Mouse (Mus musculus): ENCODE data around the gene Bsdc1.

The Bsdc1 gene

GRCm38 (mm10) chr4:129481090-129481489, 19.7 kb downstream of the Bsdc1 start:
- DNase-seq, result no peak

DNA sequence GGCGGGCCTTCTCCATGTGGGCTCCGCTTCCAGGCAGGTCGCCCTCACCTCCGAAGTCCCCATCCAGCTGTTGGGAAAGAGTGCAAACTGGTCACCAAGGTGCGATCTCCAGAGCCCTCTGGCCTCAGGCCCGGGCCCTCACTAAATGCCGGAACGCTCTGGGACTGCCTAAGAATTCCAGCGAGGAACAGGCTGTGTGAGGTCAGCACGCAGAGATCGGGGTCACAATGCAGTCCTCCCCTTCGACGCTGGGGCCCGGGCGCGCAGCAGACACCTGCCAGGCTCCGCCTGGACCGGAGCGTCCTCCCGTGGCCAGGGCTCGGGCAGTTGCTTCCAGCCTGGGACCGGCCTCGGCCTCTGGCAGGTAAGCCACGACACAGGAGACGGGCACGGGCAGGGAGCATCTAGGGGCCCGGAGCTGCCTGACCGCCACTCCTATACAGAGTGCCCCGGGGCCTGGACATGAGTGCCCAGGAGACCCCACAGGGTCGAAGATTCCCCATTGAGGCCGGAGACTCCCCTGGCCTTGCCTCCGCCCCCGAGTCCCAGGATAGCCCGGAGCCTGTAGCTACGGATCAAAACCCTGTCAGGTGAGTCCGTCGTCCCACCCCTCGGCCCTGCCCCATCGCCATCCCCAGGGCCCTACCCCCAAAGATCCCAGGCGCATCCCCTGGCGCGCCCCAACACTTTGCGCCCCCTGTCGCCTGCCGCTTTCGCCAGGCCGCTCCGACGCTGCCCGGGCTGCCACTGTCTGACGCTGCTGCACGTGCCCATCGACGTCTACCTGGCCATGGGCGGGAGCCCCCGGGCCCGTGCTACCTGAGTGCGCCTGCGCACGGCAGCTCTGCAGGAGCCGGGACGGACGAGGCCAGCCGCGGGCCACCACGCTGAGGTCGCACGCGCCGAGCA, 29.8 kb downstream of the Bsdc1 start, which contains the start of the genes Tssk3 and Fam229a:
Tssk3 (minus strand) TSS at position 51 of the 909 bp plus-strand sequence.
Fam229a (plus strand) TSS at position 219 of the 909 bp plus-strand sequence.
- peak; percentile 50 for DNase-seq

DNA sequence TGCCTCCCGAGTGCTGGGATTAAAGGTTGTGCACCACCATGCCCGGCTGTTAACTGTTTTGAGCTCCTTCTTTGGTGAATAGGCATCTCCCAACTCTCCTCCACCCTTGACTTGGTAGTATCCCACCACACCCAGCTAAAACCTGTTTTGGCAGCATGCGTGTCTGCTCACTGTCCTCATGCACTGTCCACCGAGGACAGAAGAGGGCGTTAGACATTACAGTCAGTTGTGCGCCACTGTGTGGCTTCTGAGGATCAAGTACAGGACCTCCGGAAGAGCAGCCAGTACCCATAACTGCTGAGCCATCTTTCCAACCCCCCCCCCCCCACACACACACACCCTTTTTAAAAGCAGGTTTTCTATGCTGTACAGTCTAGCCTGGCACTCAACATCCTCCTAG, 33.3 kb downstream of the Bsdc1 start:
- no peak for DNase-seq

GRCm38 (mm10) chr4:129495672-129496562, 34.5 kb downstream of the Bsdc1 start:
- DNase-seq, result peak; percentile 18

DNA sequence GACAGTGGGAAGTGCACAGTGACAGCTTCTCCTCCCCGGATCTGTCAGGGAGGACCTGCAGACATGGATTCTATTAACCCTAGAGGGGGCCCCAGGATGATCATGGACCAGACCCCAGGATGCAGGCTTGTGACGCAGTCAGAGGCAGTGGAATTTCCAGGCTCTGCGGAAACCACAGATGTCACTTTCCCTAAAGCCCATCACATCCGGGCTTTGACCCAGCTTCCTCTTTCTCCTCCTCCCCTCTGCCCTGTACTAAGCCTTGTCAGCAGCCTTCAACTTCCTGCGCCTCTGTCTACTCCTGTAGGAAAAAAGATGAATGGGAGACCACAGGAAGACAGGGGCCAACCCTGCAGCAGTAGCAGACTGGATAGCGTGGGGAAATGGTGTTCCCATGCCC, 35.2 kb downstream of the Bsdc1 start:
- DNase-seq, result peak; percentile 35

DNA sequence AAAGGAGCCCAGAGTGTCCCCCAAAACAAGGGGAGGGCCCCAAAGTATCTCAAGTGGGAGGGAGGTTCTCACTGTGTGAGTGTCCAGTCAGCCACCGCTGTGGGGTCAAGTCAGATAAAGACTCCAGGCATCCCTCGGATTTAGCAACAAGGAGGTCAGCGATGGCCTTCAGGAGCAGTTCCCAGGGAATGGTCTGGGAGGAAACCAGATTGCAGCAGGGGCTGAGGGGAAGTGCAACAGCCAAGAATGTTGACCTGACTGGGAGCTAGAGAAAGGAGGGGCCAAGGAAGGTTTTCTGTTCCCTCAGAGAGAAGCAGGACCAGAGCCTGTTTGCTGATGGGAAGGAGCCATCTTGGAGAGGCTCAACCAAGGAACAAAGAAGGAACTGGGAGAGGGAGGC, 37.6 kb downstream of the Bsdc1 start:
- no peak for DNase-seq

GRCm38 (mm10) chr4:129500017-129500416, 38.6 kb downstream of the Bsdc1 start:
- no peak for DNase-seq

GRCm38 (mm10) chr4:129500607-129501566, 39.5 kb downstream of the Bsdc1 start:
- peak; percentile 84 for DNase-seq

- DNase-seq, result no peak
Measured at GRCm38 (mm10) chr4:129502327-129502888, 41.0 kb downstream of the Bsdc1 start.

GRCm38 (mm10) chr4:129502901-129503444, 41.6 kb downstream of the Bsdc1 start:
- no peak for DNase-seq

DNA sequence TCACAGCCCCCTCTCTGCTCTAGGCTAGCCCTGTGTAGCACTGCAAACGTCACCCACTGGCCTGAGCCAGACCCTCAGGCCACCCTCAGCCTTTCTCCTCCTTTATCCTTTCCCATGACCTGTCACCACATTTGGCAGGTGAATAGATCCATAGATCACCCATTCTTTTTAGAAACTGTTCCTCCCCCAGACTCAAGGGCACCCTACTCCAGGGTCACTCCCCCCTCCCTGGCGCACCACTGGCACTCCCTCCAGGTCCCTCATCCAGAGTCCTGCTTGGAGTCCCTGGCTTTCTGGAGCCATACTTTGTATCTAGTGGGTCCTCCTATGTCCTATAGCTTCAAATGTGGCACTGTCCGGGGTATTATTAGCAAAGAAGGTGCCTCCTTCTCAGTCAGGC, 44.1 kb downstream of the Bsdc1 start:
- DNase-seq, result no peak

- no peak for DNase-seq
Measured at GRCm38 (mm10) chr4:129507434-129508236, 46.3 kb downstream of the Bsdc1 start.

DNA sequence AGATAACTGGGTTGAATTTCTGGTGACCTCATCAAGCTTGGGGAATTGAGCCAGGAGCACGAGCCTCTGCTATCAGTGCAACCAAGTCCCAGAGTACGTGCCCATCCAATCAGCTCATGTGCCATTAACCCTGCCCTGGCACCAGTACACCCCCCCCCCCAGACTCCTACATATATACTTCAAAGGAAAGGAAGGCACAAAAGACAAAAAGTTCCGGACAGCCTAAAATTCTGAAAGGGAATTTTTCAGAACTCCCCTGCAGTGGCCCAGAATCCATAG, 46.8 kb downstream of the Bsdc1 start:
- DNase-seq, result no peak

DNA sequence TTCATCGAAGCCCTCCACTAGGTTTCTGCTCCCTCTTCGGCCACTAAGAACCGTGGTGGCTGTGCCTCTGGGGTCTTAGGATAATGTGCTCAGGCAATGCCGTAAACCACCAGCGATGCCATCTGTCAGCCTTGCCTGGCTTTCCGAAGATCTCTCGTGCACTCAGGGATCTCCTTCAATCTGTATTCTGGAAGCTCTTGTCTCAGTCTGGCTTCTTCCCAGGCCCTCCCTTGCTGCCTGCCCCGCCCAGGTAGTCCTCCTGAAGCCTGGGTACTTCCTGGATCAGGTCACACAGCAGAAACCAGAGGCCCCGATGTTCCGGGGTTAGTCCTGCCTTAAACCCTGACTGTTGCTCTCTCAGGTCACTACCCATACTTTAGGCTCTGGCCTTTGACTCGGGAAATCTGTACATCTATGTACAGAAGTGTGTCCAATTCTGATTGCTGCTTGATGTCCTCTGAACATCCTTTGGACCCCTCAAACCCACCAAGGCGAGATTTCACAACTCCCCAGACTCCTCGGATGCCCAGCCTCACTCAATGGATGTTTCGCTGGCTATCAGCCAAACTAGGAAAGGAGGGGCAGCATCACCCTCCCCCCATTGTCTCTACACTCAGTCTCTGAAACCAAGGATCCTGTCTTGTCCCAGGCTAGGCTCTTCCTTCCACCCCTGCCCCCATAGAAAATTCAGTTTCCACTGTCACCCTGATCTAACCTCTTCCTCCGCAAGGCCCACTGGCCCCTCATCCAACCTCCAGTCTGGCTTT, 47.6 kb downstream of the Bsdc1 start:
- DNase-seq, result no peak

- DNase-seq, result no peak
Measured at GRCm38 (mm10) chr4:129509650-129510049, 48.3 kb downstream of the Bsdc1 start.

DNA sequence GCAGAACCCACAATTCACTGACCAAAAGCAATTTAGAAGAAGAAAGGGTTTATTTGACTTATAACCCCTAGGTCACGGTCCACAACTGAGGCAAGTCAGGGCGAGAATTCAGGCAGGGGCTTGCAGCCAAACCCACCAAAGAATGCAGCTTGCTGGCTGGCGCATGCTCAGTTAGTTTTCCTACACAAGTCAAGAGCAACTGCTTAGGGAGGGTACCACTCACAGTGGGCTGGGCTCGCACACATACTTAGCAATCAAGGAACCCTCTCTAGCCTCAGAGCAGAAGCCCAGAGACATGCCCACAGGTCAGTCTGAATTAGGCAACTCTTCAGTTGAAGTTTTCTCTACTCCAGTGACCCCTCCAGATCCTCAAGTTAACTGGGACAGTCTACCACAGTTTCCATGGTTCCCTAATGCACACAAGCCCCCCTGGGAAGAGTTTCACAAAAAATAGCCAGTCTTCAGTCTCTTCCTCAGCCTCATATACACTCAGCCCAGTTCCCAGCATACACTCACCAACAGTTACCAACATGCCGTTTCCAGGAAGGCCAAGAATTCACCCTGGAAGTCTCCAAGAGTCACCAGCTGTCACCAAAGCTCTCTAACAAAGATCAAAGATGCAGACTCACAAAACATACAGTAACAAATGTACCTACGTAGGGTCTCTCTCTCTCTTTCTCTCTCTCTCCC, 49.5 kb downstream of the Bsdc1 start:
- DNase-seq, result no peak

GRCm38 (mm10) chr4:129511413-129512096, 50.2 kb downstream of the Bsdc1 start:
- DNase-seq, result no peak

DNA sequence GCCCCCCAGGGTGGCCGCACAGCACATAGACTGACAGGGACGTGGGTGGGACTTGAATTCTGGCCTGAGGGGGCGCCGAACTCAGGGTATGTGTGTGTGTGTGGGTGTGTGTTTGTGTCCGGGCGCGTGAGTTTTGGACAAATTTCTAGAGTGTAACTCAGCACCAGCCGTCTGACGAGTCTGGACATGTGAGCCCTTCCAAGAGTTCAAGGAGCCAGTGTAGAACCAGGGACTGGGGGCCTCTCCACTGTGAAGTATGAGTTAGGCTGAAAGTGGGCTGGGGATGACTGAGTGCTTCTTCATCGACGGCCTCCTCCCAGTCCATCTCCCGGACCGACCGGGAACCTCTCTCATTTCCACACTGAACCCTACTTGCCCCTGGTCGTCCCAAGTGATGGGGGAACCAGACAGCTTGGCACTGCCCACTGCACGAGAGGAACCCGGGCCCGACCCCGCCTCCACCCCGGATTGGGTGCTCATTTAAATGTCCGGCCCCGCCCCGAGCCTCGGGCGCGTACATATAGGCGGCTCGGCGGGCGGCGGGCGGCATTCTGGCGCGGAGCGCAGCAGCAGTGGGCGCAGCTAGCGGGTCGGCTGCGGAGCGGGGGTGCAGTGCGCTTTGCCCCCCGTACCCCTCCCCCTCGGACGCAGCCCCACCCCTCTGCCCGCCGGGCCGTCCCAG, 51.8 kb downstream of the Bsdc1 start, which contains the start of gene Marcksl1:
Marcksl1 (plus strand) TSS at position 496 of the 682 bp plus-strand sequence.
- DNase-seq, result peak; percentile 96
